Mouse (Mus musculus) thymus, postnatal 25 days (tissue): ENCODE data around the gene Poldip3.

Experiments used
- DNase-seq: peaks from one replicate; pipeline ENCODE4 v3.0.0; 2022

The Poldip3 gene

GRCm38 (mm10) chr15:83124625-83125024, 24.6 kb downstream of the Poldip3 start:
- DNase-seq: no peak

- peak; percentile 85 for DNase-seq
Measured at GRCm38 (mm10) chr15:83122566-83123145, 26.5 kb downstream of the Poldip3 start, which contains the start of gene Rrp7a. TSS of gene Rrp7a (minus strand) at chr15:83122801.

- peak; percentile 50 for DNase-seq
Measured at GRCm38 (mm10) chr15:83121709-83122565, 27.2 kb downstream of the Poldip3 start.

- DNase-seq: no peak
Measured at GRCm38 (mm10) chr15:83118360-83118759, 30.8 kb downstream of the Poldip3 start.

GRCm38 (mm10) chr15:83115071-83115470, 34.1 kb downstream of the Poldip3 start:
- DNase-seq: no peak

- DNase-seq: no peak
Measured at GRCm38 (mm10) chr15:83114106-83114505, 35.1 kb downstream of the Poldip3 start.

GRCm38 (mm10) chr15:83112898-83113297, 36.3 kb downstream of the Poldip3 start:
- peak; percentile 69 for DNase-seq

- no peak for DNase-seq
Measured at GRCm38 (mm10) chr15:83111874-83112273, 37.3 kb downstream of the Poldip3 start.

GRCm38 (mm10) chr15:83111290-83111689, 37.9 kb downstream of the Poldip3 start:
- DNase-seq: no peak

GRCm38 (mm10) chr15:83107814-83108213, 41.4 kb downstream of the Poldip3 start:
- no peak for DNase-seq

GRCm38 (mm10) chr15:83106426-83106825, 42.8 kb downstream of the Poldip3 start:
- no peak for DNase-seq

GRCm38 (mm10) chr15:83103111-83103510, 46.1 kb downstream of the Poldip3 start:
- no peak for DNase-seq

GRCm38 (mm10) chr15:83100332-83100662, 48.9 kb downstream of the Poldip3 start:
- no peak for DNase-seq

GRCm38 (mm10) chr15:83099533-83100331, 49.5 kb downstream of the Poldip3 start:
- DNase-seq: peak; percentile 96

- peak; percentile 34 for DNase-seq
Measured at GRCm38 (mm10) chr15:83095950-83096349, 53.2 kb downstream of the Poldip3 start.

GRCm38 (mm10) chr15:83093687-83094086, 55.5 kb downstream of the Poldip3 start:
- DNase-seq: no peak

- no peak for DNase-seq
Measured at GRCm38 (mm10) chr15:83090874-83091273, 58.3 kb downstream of the Poldip3 start.

GRCm38 (mm10) chr15:83089429-83089605, 59.9 kb downstream of the Poldip3 start, which contains the start of gene Serhl:
TSS of gene Serhl (plus strand) at chr15:83089506.
- no peak for DNase-seq

GRCm38 (mm10) chr15:83088495-83089428, 60.4 kb downstream of the Poldip3 start:
- no peak for DNase-seq

GRCm38 (mm10) chr15:83086636-83087328, 62.4 kb downstream of the Poldip3 start:
- no peak for DNase-seq

GRCm38 (mm10) chr15:83085901-83086300, 63.3 kb downstream of the Poldip3 start:
- peak; percentile 70 for DNase-seq

GRCm38 (mm10) chr15:83084022-83084640, 65.1 kb downstream of the Poldip3 start:
- DNase-seq: peak; percentile 22
